Mouse (Mus musculus) forebrain, embryonic 16.5 days (tissue): ENCODE data around the gene Sult6b2. TPM values are rescaled to one million over a fixed set of nuclear protein-coding genes. Genes with fewer than 3 reads are reported as not detected.
A peak's percentile ranks its signal among the peaks of the same experiment; 100 is the strongest.

Experiments
- ATAC-seq: fragments of 200-750 bp; cut with Nextera tagmentation; 2 replicates; pipeline ENCODE4 v1.8.0; 2017; ENCODE audit warnings: mild to moderate bottlenecking, moderate library complexity
- H3K27ac ChIP-seq: fragments of 300-500 bp; sonication (generic); 2 replicates; pipeline ENCODE4 v1.5.1; 2014; ENCODE audit warnings: low read length, control low read depth
- H3K27me3 ChIP-seq: fragments of 300-500 bp; sonication (generic); replicated peaks from 2 replicates; pipeline ENCODE4 v1.6.1; 2014; ENCODE audit warnings: low read length; ENCODE audit not compliant: control insufficient read depth, insufficient read depth
- H3K36me3 ChIP-seq: fragments of 300-500 bp; sonication (generic); 2 replicates; pipeline ENCODE4 v1.6.1; 2014; ENCODE audit not compliant: control insufficient read depth, insufficient read depth
- H3K4me1 ChIP-seq: fragments of 300-500 bp; sonication (generic); replicated peaks from 2 replicates; pipeline ENCODE4 v1.6.1; 2014; ENCODE audit warnings: low read length; ENCODE audit not compliant: control insufficient read depth, insufficient read depth
- H3K4me2 ChIP-seq: fragments of 300-500 bp; sonication (generic); 2 replicates; pipeline ENCODE4 v1.6.1; 2014; ENCODE audit warnings: mild to moderate bottlenecking, low read length, control low read depth
- H3K4me3 ChIP-seq: fragments of 300-500 bp; sonication (generic); replicated peaks from 2 replicates; pipeline ENCODE4 v1.5.1; 2014; ENCODE audit warnings: mild to moderate bottlenecking, low read length, control low read depth
- H3K9ac ChIP-seq: fragments of 300-500 bp; sonication (generic); replicated peaks from 2 replicates; pipeline ENCODE4 v1.6.1; 2014; ENCODE audit warnings: low read depth, low read length, control low read depth
- H3K9me3 ChIP-seq: fragments of 300-500 bp; sonication (generic); 2 replicates; pipeline ENCODE4 v1.6.1; 2016; ENCODE audit warnings: low read length; ENCODE audit not compliant: control insufficient read depth
- WGBS: fragments of 180-500 bp; shearing (Covaris S2); extraction: QIAGEN DNeasy Blood & Tissue Kit; methylation state at CpG from one replicate; pipeline ENCODE4 v1.1.7; 2014; 5-methylcytosine and 5-hydroxymethylcytosine counted together
- polyA plus RNA-seq: library from polyadenylated mRNA; unstranded; fragments of >200 nt; fragmentation: Nextera tagmentation; extraction: Ambion mirVana; gene quantifications from 2 replicates; pipeline ENCODE4 v1.2.1, GENCODE M21; 2015

Gene Sult6b2
- polyA plus RNA-seq, 1 experiment from 2014 or later = 0.28 TPM

DNA sequence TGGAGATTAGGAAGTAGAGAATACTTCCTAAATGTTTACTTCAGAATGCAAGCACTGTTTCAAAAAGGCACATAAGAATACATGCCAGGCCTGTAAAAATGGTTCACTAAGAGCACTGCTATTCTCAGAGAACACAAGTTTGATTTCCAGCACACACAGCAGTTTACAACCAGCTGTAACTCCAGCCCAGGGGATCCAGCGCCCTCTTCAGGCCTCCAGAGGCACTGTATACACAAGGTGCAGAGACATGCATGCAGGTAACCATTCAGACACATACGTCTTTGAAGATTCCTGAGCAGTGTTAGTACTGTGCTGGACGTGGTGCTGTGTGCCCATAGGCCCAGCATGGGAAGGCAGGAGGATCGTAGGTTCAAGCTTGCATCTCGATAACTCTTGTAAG, 30.7 kb downstream of the Sult6b2 start:
- WGBS = 97% methylated on average over 5 of the region's 5 CpGs
- Histone ChIP-seq H3K9me3 (no peaks in the 10 kb centered on the region), H3K36me3 (peaks cover 35% of the 10 kb centered on the region), H3K27me3 (no peaks in the 10 kb centered on the region), H3K9ac (no peak overlapping the region), H3K4me3 (no peak overlapping the region), H3K4me1 (no peaks in the 10 kb centered on the region), H3K4me2 (no peak overlapping the region), H3K27ac (no peak overlapping the region)
- no peak for ATAC-seq

DNA sequence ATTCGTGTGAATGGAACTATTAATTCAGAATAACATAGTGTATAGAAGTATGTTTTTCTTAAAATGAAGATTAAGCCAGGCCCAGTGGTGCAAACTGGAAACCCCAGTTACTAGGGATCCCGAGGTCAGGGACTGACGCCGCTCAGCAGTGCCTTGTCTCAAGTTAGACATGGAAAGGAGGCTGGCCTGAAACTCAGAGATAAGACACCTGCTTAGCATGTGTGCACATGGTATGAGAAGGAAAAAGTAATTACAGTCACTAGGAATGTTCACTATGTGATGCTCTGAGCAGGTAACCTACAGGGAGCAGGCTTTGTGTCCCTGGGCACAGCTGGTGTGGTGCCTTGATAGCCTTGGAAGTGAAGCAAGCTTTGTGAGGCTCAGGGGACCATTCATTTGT, 32.7 kb downstream of the Sult6b2 start:
- no peak overlapping the region for H3K4me2 ChIP-seq
- no peaks in the 10 kb centered on the region for H3K4me1 ChIP-seq
- peaks cover 44% of the 10 kb centered on the region for H3K36me3 ChIP-seq
- ATAC-seq = no peak
- no peaks in the 10 kb centered on the region for H3K9me3 ChIP-seq
- 96% methylated on average over 4 of the region's 4 CpGs for WGBS
- H3K27me3 ChIP-seq = no peaks in the 10 kb centered on the region
- no peak overlapping the region for H3K27ac ChIP-seq
- no peak overlapping the region for H3K4me3 ChIP-seq
- no peak overlapping the region for H3K9ac ChIP-seq

GRCm38 (mm10) chr6:142769896-142770295, 34.4 kb downstream of the Sult6b2 start:
- no peak overlapping the region for H3K27ac ChIP-seq
- H3K9me3 ChIP-seq = no peaks in the 10 kb centered on the region
- H3K4me1 ChIP-seq = no peaks in the 10 kb centered on the region
- no peaks in the 10 kb centered on the region for H3K27me3 ChIP-seq
- H3K36me3 ChIP-seq = peaks cover 50% of the 10 kb centered on the region
- no peak overlapping the region for H3K4me2 ChIP-seq
- WGBS = 94% methylated on average over 3 of the region's 3 CpGs
- no peak overlapping the region for H3K9ac ChIP-seq
- no peak overlapping the region for H3K4me3 ChIP-seq
- ATAC-seq = no peak

DNA sequence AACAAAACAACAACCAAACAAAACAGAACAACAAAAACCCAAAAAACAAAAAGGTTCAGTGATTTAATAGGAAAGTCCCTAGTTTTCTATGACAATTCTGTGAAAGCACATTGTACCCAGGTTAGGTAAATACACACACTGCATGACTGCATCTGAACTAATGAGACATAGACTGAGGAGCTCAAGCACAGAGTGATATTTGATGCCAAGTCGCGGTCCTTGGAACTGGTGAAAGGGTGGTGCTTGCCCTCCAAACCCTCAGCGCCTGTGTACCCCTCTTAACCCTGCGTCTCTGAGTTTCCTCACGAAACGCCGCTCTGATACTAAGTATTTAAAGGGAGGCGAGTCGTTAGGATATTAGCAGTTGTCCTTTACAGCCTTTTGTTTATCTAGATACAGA, 37.0 kb downstream of the Sult6b2 start:
- Histone ChIP-seq H3K36me3 (peaks cover 30% of the 10 kb centered on the region), H3K4me3 (no peak overlapping the region), H3K9ac (no peak overlapping the region), H3K27me3 (no peaks in the 10 kb centered on the region), H3K27ac (no peak overlapping the region), H3K4me1 (no peaks in the 10 kb centered on the region), H3K9me3 (no peaks in the 10 kb centered on the region), H3K4me2 (no peak overlapping the region)
- ATAC-seq = no peak
- WGBS = 84% methylated on average over 9 of the region's 9 CpGs

- no peak overlapping the region for H3K9ac ChIP-seq
- peaks cover 22% of the 10 kb centered on the region for H3K36me3 ChIP-seq
- no peaks in the 10 kb centered on the region for H3K4me1 ChIP-seq
- no peaks in the 10 kb centered on the region for H3K9me3 ChIP-seq
- ATAC-seq = no peak
- H3K4me3 ChIP-seq = no peak overlapping the region
- H3K27ac ChIP-seq = no peak overlapping the region
- no peak overlapping the region for H3K4me2 ChIP-seq
- no peaks in the 10 kb centered on the region for H3K27me3 ChIP-seq
- 58% methylated on average over 2 of the region's 2 CpGs for WGBS
Observed at GRCm38 (mm10) chr6:142764933-142765332, 39.4 kb downstream of the Sult6b2 start.

DNA sequence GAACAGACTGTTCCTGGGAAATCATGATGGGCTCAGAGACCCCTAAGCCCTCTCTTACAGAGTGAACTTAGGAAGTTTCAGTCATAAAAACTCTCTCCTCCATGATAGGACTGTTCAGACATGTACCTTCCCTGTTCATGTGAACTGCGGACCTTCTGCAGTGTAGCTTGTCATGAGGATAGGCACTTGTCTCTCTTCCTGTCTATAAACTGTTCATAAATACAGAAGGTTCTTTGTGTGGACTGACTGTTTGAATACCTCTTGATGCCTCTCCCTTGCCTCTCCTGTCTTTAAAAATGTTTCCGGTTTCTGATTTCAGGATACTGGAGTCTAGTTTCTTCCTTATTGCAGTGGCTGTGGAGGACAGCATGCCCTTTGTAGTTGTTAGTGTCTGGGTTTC, 44.7 kb downstream of the Sult6b2 start:
- Histone ChIP-seq H3K27me3 (peaks cover 2% of the 10 kb centered on the region; the same call in 1 of the 2 replicates), H3K9me3 (no peaks in the 10 kb centered on the region), H3K4me2 (no peak overlapping the region), H3K27ac (no peak overlapping the region), H3K4me3 (no peak overlapping the region), H3K36me3 (0 out of 2 replicates have a peak, but pooled peaks cover 3% of the 10 kb centered on the region), H3K9ac (no peak overlapping the region), H3K4me1 (peaks cover 14% of the 10 kb centered on the region)
- ATAC-seq = no peak
- WGBS = 95% methylated on average over 2 of the region's 2 CpGs

DNA sequence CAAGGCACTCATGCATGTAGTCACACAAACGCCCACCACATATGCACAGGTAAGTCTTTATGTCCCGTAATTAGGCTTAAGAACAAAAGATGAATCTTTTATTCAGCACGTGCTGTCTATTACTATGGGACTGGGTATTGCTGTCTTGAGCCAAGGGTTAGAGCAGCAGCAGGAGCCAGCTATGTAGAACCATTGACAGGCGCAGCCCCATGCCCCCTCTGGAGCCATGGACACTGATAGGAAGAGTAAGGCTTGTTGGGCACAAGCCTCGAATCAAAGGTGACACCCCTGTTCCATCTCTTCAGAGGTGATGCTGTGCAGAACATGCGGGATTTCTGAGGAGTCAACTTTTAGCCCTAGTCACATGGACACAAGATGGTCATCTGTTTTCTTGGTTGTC, 45.7 kb downstream of the Sult6b2 start:
- no peak for ATAC-seq
- no peak overlapping the region for H3K9ac ChIP-seq
- WGBS = 92% methylated on average over 6 of the region's 6 CpGs
- no peaks in the 10 kb centered on the region for H3K9me3 ChIP-seq
- no peak overlapping the region for H3K4me2 ChIP-seq
- 0 out of 2 replicates have a peak, but pooled peaks cover 3% of the 10 kb centered on the region for H3K36me3 ChIP-seq
- H3K4me1 ChIP-seq = peaks cover 14% of the 10 kb centered on the region
- no peak overlapping the region for H3K27ac ChIP-seq
- H3K27me3 ChIP-seq = peaks cover 5% of the 10 kb centered on the region; the same call in 1 of the 2 replicates
- no peak overlapping the region for H3K4me3 ChIP-seq

DNA sequence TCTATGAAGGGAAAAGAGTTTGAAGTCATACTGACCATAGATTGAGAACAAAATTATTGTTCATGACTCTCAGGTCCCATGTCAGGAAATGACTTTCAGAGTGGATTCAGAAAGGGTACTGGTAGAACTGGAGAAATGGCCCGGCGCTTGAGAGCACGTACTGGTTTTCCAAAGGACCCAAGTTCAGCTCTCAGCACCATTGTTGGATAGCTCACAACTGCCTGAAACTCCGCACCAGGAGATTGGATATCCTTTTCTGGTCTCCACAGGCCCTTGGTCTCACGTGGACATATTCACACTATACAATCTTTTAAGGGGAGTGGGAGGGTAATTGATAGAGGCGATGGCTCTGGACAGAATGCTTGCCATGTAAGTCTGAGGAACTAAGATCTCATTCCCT, 46.3 kb downstream of the Sult6b2 start:
- Histone ChIP-seq H3K36me3 (0 out of 2 replicates have a peak, but pooled peaks cover 3% of the 10 kb centered on the region), H3K9me3 (no peaks in the 10 kb centered on the region), H3K27ac (no peak overlapping the region), H3K27me3 (peaks cover 5% of the 10 kb centered on the region; the same call in 1 of the 2 replicates), H3K4me2 (peak overlapping the region; percentile 66), H3K4me1 (peaks cover 14% of the 10 kb centered on the region), H3K9ac (0 out of 2 replicates have a peak overlapping the region, but pooled peaks have one; percentile 94), H3K4me3 (peak overlapping the region; percentile 89)
- no peak for ATAC-seq
- WGBS = 93% methylated on average over 6 of the region's 6 CpGs

DNA sequence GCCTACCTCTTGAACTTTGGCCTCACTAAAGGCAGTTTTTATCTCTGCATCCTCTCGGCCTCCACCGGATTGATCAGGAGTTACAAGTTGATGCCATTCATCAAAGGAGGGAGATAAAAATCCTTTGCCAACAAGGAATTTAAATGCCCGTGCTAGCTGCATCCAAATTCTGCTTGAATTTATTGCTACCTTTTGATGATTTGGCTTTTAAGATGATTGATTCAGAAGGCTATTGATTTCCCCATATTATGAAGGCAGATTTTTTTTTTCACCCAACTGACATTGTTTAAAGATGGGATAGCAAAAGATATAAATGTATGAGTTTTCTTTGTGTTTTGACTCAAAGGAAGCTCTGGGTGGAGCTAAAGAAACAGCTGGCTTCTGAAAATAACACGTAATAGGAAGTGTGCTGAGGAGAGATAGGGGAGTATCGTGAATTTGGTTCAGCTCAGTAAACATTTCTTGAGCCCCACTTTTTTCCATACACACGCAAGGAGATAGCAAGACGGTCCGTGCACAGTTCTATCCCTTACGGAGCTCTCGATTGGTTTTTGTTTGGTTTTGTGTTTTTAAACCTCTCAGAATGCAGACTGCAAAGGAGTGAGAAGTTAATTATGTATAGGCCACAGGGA, 46.9 kb downstream of the Sult6b2 start:
- Histone ChIP-seq H3K27ac (peak overlapping the region; percentile 79), H3K9me3 (no peaks in the 10 kb centered on the region), H3K4me1 (peaks cover 14% of the 10 kb centered on the region), H3K4me3 (peak overlapping the region; percentile 89), H3K36me3 (0 out of 2 replicates have a peak, but pooled peaks cover 3% of the 10 kb centered on the region), H3K4me2 (peak overlapping the region; percentile 66), H3K27me3 (peaks cover 5% of the 10 kb centered on the region; the same call in 1 of the 2 replicates), H3K9ac (peak overlapping the region; percentile 94)
- WGBS = 42% methylated on average over 10 of the region's 10 CpGs
- no peak for ATAC-seq
